Mouse (Mus musculus): ENCODE results near the gene Cdc14b. TPM values are rescaled to one million over a fixed set of nuclear protein-coding genes. Genes with fewer than 3 reads are reported as not detected.
A peak's percentile ranks its signal among the peaks of the same experiment; 100 is the strongest.

Cdc14b gene
- 4.4 TPM for polyA plus RNA-seq (2012; fragmentation: generic; extraction: Trizol)

DNA sequence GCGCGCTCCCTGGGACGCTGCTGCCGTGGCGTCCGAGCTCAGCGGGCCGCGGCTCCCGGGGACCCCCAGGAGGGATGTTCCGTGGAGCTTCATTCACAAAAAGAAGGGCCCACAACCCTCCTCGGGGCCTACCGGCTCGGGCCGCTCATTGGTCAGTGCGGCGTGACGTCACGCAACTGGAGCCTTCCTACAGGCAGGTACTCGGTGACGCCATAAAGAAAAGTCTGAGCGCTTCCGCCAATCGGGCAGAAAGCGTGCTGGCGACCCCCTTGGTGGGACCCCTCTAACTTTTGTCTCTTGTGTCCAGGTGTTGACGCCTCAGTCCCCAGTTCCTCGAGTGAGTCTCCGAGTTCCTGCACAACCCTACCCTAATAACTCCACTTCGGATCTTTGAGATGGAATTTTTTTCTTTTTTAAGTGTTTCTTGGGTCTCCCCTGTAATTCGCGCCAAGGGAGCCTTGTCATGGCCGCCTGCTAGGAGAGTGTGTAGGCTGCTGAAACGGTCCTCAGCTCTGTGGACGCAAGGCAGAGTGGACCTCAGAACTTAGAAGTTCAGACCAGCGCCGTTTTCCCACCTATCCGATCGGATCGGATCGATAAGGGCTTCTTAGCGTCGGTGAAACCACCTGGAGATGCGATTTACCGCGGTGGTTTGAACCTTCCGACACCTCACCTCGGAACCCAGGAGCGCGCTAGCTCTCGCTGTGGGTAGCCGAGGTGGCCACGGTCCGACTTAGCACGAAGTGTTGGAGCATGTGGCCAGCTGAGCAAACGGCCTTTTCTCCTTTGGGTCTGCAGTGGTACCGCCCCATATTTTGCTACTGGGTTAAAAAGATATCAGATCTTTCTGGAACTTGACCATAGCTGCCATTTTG is at the start of gene Cdc14b:
Gene Cdc14b, minus strand, starts transcription at position 412 of the 875 bp plus-strand sequence.
- H3ac ChIP-seq (ENCODE audit: control insufficient read depth, insufficient read length): peak within 1 kb of the TSS; percentile 40
- H3K4me2 ChIP-seq (ENCODE audit: low read depth): peak within 1 kb of the TSS; percentile 85
- peak within 1 kb of the TSS; percentile 41 for H3K4me3 ChIP-seq
- H3K27me3 ChIP-seq (ENCODE audit: control insufficient read depth, insufficient read depth, insufficient read length): no peaks in the 10 kb centered on the region
- H3K36me3 ChIP-seq (ENCODE audit: control insufficient read depth, insufficient read depth): no peaks in the 10 kb centered on the region
- H3K79me2 ChIP-seq (ENCODE audit: control insufficient read depth, insufficient read depth): peaks cover 3% of the 10 kb centered on the region
- TF ChIP-seq REST (IDR thresholded peaks at IDR 0.05; ENCODE audit: insufficient read depth, insufficient read length) (no peak), POLR2A (IDR thresholded peaks at IDR 0.05; ENCODE audit: insufficient read length, low read depth) (peak; percentile 40), POLR2AphosphoS2 (IDR thresholded peaks at IDR 0.05; ENCODE audit: insufficient read length, low read depth) (no peak)

DNA sequence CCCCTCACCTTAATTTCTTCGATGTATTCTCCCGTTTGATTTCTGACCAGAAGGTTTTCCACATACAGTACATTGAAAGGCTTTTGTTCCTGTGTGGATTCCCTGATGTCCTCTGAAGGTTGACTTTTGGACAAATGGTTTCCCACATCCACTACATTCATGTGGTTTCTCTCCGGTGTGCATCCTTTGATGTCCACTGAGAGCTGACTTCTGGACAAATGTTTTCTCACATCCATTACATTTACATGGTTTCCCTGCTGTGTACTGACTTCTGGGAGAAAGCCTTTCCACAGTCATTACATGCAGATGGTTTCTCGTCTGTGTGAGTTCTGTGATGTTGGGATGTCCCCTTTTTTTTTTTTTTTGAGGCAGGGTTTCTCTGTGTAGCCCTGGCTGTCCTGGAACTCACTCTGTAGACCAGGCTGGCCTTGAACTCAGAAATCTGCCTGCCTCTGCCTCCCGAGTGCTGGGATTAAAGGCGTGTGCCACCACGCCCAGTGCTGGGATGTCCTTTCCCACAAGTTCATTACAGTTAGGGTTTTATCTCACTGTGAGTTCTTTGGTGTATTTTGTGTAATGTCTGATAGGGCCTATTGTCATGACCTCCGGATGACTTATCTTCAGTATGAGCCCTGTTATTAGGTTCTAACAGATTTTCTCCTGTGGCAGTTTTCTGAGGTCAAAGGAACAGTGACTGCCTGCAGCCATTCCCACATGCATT is 47.6 kb upstream of the Cdc14b start:
- H3K27me3 ChIP-seq (ENCODE audit: control insufficient read depth, insufficient read depth, insufficient read length): no peaks in the 10 kb centered on the region
- H3K79me2 ChIP-seq (ENCODE audit: control insufficient read depth, insufficient read depth): no peaks in the 10 kb centered on the region
- TF ChIP-seq POLR2A (IDR thresholded peaks at IDR 0.05; ENCODE audit: insufficient read length, low read depth) (no peak), CEBPB (IDR thresholded peaks at IDR 0.05; ENCODE audit: insufficient read depth, poor library complexity, severe bottlenecking) (no peak), POLR2AphosphoS2 (IDR thresholded peaks at IDR 0.05; ENCODE audit: insufficient read length, low read depth) (no peak), SRF (IDR thresholded peaks at IDR 0.05; ENCODE audit: control insufficient read depth, insufficient read length, low read depth) (no peak), E2F4 (IDR thresholded peaks at IDR 0.05; ENCODE audit: insufficient read depth) (no peak), TCF12 (IDR thresholded peaks at IDR 0.05; ENCODE audit: insufficient read depth, poor library complexity, severe bottlenecking) (no peak), MAX (IDR thresholded peaks at IDR 0.05; ENCODE audit: low read depth) (no peak), MYOG (IDR thresholded peaks at IDR 0.05; ENCODE audit: control insufficient read depth in 1 of 3, insufficient read depth in 1 of 3, insufficient read length in 2 of 3, low read depth in 2 of 3) (no peak)
- no peak overlapping the region for H3K4me3 ChIP-seq
- H3K36me3 ChIP-seq (ENCODE audit: control insufficient read depth, insufficient read depth): no peaks in the 10 kb centered on the region
- H3ac ChIP-seq (ENCODE audit: control insufficient read depth, insufficient read length): no peak overlapping the region
- no peak overlapping the region for H3K4me2 ChIP-seq (ENCODE audit: low read depth)

DNA sequence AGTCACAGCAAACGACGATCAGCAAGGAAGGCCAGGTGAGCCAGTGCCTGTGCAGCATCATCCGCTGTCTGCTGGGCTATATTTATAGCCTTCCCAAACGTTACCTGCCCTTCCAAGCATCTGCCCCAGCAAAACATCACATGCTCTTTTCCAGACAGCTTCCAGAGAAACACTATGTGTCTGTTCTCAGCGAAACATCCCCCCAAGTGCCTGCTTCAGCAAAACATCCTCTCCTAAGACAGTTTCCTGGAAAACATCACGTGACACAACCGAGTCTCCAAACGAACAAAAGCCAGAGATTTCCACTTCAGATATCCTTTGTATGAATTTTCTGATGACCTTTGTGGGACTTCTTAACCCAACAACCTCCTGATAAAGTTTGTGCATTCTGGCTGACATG is 45.2 kb upstream of the Cdc14b start:
- Histone ChIP-seq H3K4me2 (ENCODE audit: low read depth) (no peak overlapping the region), H3K36me3 (ENCODE audit: control insufficient read depth, insufficient read depth) (no peaks in the 10 kb centered on the region), H3ac (ENCODE audit: control insufficient read depth, insufficient read length) (no peak overlapping the region), H3K27me3 (ENCODE audit: control insufficient read depth, insufficient read depth, insufficient read length) (no peaks in the 10 kb centered on the region), H3K4me3 (no peak overlapping the region), H3K79me2 (ENCODE audit: control insufficient read depth, insufficient read depth) (no peaks in the 10 kb centered on the region)
- TF ChIP-seq MYOG (IDR thresholded peaks at IDR 0.05; ENCODE audit: control insufficient read depth in 1 of 3, insufficient read depth in 1 of 3, insufficient read length in 2 of 3, low read depth in 2 of 3): no peak
- no peak for TF ChIP-seq CEBPB (IDR thresholded peaks at IDR 0.05; ENCODE audit: insufficient read depth, poor library complexity, severe bottlenecking)
- no peak for TF ChIP-seq POLR2AphosphoS2 (IDR thresholded peaks at IDR 0.05; ENCODE audit: insufficient read length, low read depth)
- TF ChIP-seq SRF (IDR thresholded peaks at IDR 0.05; ENCODE audit: control insufficient read depth, insufficient read length, low read depth): no peak
- no peak for TF ChIP-seq USF1 (IDR thresholded peaks at IDR 0.05; ENCODE audit: low read depth)
- TF ChIP-seq TCF12 (IDR thresholded peaks at IDR 0.05; ENCODE audit: insufficient read depth, poor library complexity, severe bottlenecking): no peak
- TF ChIP-seq MYOD1 (IDR thresholded peaks at IDR 0.05; ENCODE audit: control insufficient read depth in 1 of 3, insufficient read length in 2 of 3, low read depth in 2 of 3): no peak
- no peak for TF ChIP-seq E2F4 (IDR thresholded peaks at IDR 0.05; ENCODE audit: insufficient read depth)
- TF ChIP-seq REST (IDR thresholded peaks at IDR 0.05; ENCODE audit: insufficient read depth, insufficient read length): no peak
- no peak for TF ChIP-seq TCF3 (IDR thresholded peaks at IDR 0.05; ENCODE audit: insufficient read length, low read depth)
- no peak for TF ChIP-seq POLR2A (IDR thresholded peaks at IDR 0.05; ENCODE audit: insufficient read length, low read depth)
- no peak for TF ChIP-seq MAX (IDR thresholded peaks at IDR 0.05; ENCODE audit: low read depth)

DNA sequence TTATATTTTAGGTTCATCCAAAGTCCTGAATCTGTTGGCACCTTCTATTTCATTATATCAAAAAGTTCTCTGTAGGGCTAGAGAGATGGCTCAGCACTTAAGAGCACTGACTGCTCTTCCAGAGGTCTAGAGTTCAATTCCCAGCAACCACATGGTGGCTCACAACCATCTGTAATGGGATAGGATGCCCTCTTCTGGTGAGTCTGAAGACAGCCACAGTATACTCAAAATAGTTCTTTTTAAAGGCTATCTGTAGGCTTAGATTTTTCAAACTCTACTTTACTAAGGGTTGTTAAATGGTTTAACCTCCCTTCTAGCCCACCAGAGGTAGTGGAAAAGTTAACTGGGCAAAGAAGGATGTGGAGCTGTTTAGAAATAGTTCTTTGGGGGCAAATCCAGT is 44.7 kb upstream of the Cdc14b start:
- no peak overlapping the region for H3K4me2 ChIP-seq (ENCODE audit: low read depth)

More for the DNA sequence above, 44.7 kb upstream of the Cdc14b start:
- Histone ChIP-seq H3K27me3 (ENCODE audit: control insufficient read depth, insufficient read depth, insufficient read length) (no peaks in the 10 kb centered on the region), H3ac (ENCODE audit: control insufficient read depth, insufficient read length) (no peak overlapping the region), H3K4me3 (no peak overlapping the region), H3K36me3 (ENCODE audit: control insufficient read depth, insufficient read depth) (no peaks in the 10 kb centered on the region), H3K79me2 (ENCODE audit: control insufficient read depth, insufficient read depth) (no peaks in the 10 kb centered on the region)
- no peak for TF ChIP-seq SRF (IDR thresholded peaks at IDR 0.05; ENCODE audit: control insufficient read depth, insufficient read length, low read depth)
- no peak for TF ChIP-seq USF1 (IDR thresholded peaks at IDR 0.05; ENCODE audit: low read depth)
- no peak for TF ChIP-seq E2F4 (IDR thresholded peaks at IDR 0.05; ENCODE audit: insufficient read depth)
- no peak for TF ChIP-seq TCF12 (IDR thresholded peaks at IDR 0.05; ENCODE audit: insufficient read depth, poor library complexity, severe bottlenecking)
- TF ChIP-seq MYOD1 (IDR thresholded peaks at IDR 0.05; ENCODE audit: control insufficient read depth in 1 of 3, insufficient read length in 2 of 3, low read depth in 2 of 3): no peak
- TF ChIP-seq MYOG (IDR thresholded peaks at IDR 0.05; ENCODE audit: control insufficient read depth in 1 of 3, insufficient read depth in 1 of 3, insufficient read length in 2 of 3, low read depth in 2 of 3): no peak
- TF ChIP-seq POLR2A (IDR thresholded peaks at IDR 0.05; ENCODE audit: insufficient read length, low read depth): no peak
- no peak for TF ChIP-seq CEBPB (IDR thresholded peaks at IDR 0.05; ENCODE audit: insufficient read depth, poor library complexity, severe bottlenecking)
- no peak for TF ChIP-seq REST (IDR thresholded peaks at IDR 0.05; ENCODE audit: insufficient read depth, insufficient read length)
- TF ChIP-seq TCF3 (IDR thresholded peaks at IDR 0.05; ENCODE audit: insufficient read length, low read depth): no peak
- no peak for TF ChIP-seq MAX (IDR thresholded peaks at IDR 0.05; ENCODE audit: low read depth)
- no peak for TF ChIP-seq POLR2AphosphoS2 (IDR thresholded peaks at IDR 0.05; ENCODE audit: insufficient read length, low read depth)
